Mouse (Mus musculus) splenic B cell, adult 2 months (primary cell): ENCODE measurements around the gene Cip2a.

Experiments
- DNase-seq: peaks from one replicate; pipeline ENCODE4 v3.0.0-alpha.2; 2011; ENCODE audit warnings: low read depth, low spot score
- H3K27me3 ChIP-seq: 2 replicates; pipeline ENCODE4 v1.6.1; 2012; ENCODE audit warnings: mild to moderate bottlenecking, low read length, moderate library complexity, mixed read lengths; ENCODE audit not compliant: control insufficient read depth, poor library complexity, insufficient read depth, severe bottlenecking
- H3K36me3 ChIP-seq: 2 replicates; pipeline ENCODE4 v1.6.1; 2012; ENCODE audit warnings: mild to moderate bottlenecking, low read length, moderate library complexity, mixed read lengths; ENCODE audit not compliant: control insufficient read depth, poor library complexity, insufficient read depth, severe bottlenecking

The Cip2a gene

DNA sequence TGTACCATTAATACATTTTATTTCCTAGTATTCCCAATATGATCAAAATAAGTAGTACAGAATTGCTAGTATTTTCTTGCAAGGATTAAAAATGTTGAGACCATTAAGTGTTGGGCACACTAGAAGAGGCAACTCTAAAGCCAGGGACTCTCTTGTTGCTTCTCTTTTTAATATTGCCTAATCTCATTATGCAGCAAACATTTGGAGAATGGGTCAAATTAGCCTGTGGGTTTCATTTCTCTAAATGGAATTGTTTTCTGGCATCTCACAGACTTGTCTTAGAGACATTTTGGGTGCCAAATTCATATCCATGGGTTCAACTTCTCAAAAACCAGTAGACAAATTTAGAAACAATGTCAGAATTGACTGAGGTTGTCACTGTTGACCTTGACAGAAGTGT is 55.2 kb downstream of the Cip2a start:
- no peaks in the 10 kb centered on the region for H3K27me3 ChIP-seq
- no peaks in the 10 kb centered on the region for H3K36me3 ChIP-seq
- no peak for DNase-seq

DNA sequence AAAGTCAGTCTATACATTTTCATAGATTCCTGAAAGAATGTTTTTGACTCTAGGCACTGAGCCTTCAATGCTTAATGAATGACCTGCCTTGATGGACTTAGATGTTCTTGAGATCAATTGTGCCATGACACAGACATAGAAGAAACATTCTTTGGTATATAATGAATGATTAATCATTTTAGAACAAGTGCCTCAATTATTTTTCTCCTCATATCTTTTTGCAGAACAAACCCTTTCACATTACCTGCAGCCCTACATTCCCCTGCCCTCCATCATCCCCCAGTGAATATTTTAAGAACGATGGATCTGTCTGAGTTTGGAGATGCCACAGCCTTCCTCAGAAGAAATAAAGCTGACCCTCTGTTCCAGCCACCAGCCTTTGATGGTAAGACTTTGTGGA is 63.2 kb downstream of the Cip2a start, which contains the start of gene Myh15:
TSS of gene Myh15 (plus strand) at position 301 of the 400 bp plus-strand sequence.
- DNase-seq: no peak
- no peaks in the 10 kb centered on the region for H3K27me3 ChIP-seq

More for the DNA sequence above, 63.2 kb downstream of the Cip2a start, which contains the start of gene Myh15:
- no peaks in the 10 kb centered on the region for H3K36me3 ChIP-seq
